Mouse (Mus musculus): ENCODE measurements around the gene Gpr12. TPM values are rescaled to one million over a fixed set of nuclear protein-coding genes. Genes with fewer than 3 reads are reported as not detected.

Gene Gpr12
- total and polyA plus RNA-seq, 3 experiments = not detected

- no peaks in the 10 kb centered on the region for H3K9me3 ChIP-seq (replicated peaks; ENCODE audit: insufficient read depth, low read length)
- H3K27me3 ChIP-seq (ENCODE audit: control insufficient read depth in 1 of 2, insufficient read depth in 2 of 2, low read length in 2 of 2) = no peaks in the 10 kb centered on the region
- H3K79me2 ChIP-seq (ENCODE audit: control insufficient read depth, insufficient read depth, low read length, poor library complexity) = no peaks in the 10 kb centered on the region
- no peak overlapping the region for H3K4me3 ChIP-seq (ENCODE audit: control insufficient read depth in 1 of 2, insufficient read depth in 1 of 2, low read depth in 2 of 2, low read length in 2 of 2)
- no peaks in the 10 kb centered on the region for H3K4me1 ChIP-seq (ENCODE audit: control insufficient read depth in 1 of 2, insufficient read depth in 2 of 2, low read length in 2 of 2)
- no peak overlapping the region for H3K9ac ChIP-seq (ENCODE audit: control insufficient read depth, low read depth, low read length, poor library complexity, severe bottlenecking)
- H3K36me3 ChIP-seq (ENCODE audit: control insufficient read depth in 1 of 2, insufficient read depth in 2 of 2, low read length in 2 of 2) = no peaks in the 10 kb centered on the region
- TF ChIP-seq CHD2 (IDR thresholded peaks at IDR 0.05; ENCODE audit: low read length) (no peak), POLR2AphosphoS5 (IDR thresholded peaks at IDR 0.05; ENCODE audit: borderline replicate concordance, low read depth, low read length) (no peak), RAD21 (IDR thresholded peaks at IDR 0.05; ENCODE audit: low read depth, low read length) (no peak), BHLHE40 (IDR thresholded peaks at IDR 0.05; ENCODE audit: borderline replicate concordance, low read depth, low read length) (no peak), MXI1 (IDR thresholded peaks at IDR 0.05; ENCODE audit: low read depth, low read length) (no peak), EP300 (IDR thresholded peaks at IDR 0.05; ENCODE audit: low read depth in 1 of 2, low read length in 2 of 2) (no peak), MYC (IDR thresholded peaks at IDR 0.05; ENCODE audit: low read depth, low read length) (no peak), MYB (IDR thresholded peaks at IDR 0.05; ENCODE audit: low read depth, low read length) (no peak), NRF1 (IDR thresholded peaks at IDR 0.05; ENCODE audit: insufficient read depth, low read depth, low read length, poor library complexity, severe bottlenecking) (no peak), ZC3H11A (IDR thresholded peaks at IDR 0.05; ENCODE audit: low read depth, low read length) (no peak), USF1 (IDR thresholded peaks at IDR 0.05; ENCODE audit: low read depth, low read length) (no peak)
- DNase-seq (ENCODE audit: low read depth, low spot score) = no peak
- H3K27ac ChIP-seq (ENCODE audit: control insufficient read depth, low read depth, low read length) = no peak overlapping the region
These were observed 45.9 kb upstream of the Gpr12 start for GRCm38 (mm10) chr5:146630961-146631360.

- Histone ChIP-seq H3K9me3 (replicated peaks; ENCODE audit: insufficient read depth, low read length) (no peaks in the 10 kb centered on the region), H3K9ac (ENCODE audit: control insufficient read depth, low read depth, low read length, poor library complexity, severe bottlenecking) (no peak overlapping the region), H3K27me3 (ENCODE audit: control insufficient read depth in 1 of 2, insufficient read depth in 2 of 2, low read length in 2 of 2) (no peaks in the 10 kb centered on the region), H3K27ac (ENCODE audit: control insufficient read depth, low read depth, low read length) (no peak overlapping the region), H3K4me3 (ENCODE audit: control insufficient read depth in 1 of 2, insufficient read depth in 1 of 2, low read depth in 2 of 2, low read length in 2 of 2) (no peak overlapping the region), H3K4me1 (ENCODE audit: control insufficient read depth in 1 of 2, insufficient read depth in 2 of 2, low read length in 2 of 2) (no peaks in the 10 kb centered on the region), H3K36me3 (ENCODE audit: control insufficient read depth in 1 of 2, insufficient read depth in 2 of 2, low read length in 2 of 2) (no peaks in the 10 kb centered on the region), H3K79me2 (ENCODE audit: control insufficient read depth, insufficient read depth, low read length, poor library complexity) (no peaks in the 10 kb centered on the region)
- TF ChIP-seq JUND (IDR thresholded peaks at IDR 0.05; ENCODE audit: low read depth, low read length) = no peak
- no peak for TF ChIP-seq MYB (IDR thresholded peaks at IDR 0.05; ENCODE audit: low read depth, low read length)
- no peak for TF ChIP-seq MYC (IDR thresholded peaks at IDR 0.05; ENCODE audit: low read depth, low read length)
- TF ChIP-seq CTCF (IDR thresholded peaks at IDR 0.05 in 2 of 3, conservative IDR thresholded peaks at IDR 0.05 in 1 of 3; ENCODE audit: control insufficient read depth in 1 of 3, insufficient read depth in 1 of 3, low read depth in 2 of 3, low read length in 3 of 3, poor library complexity in 1 of 3, severe bottlenecking in 1 of 3) = peak in 2 of 3 experiments; percentile 3 to 27; a peak in 2 of 6 replicates
- TF ChIP-seq NELFE (IDR thresholded peaks at IDR 0.05; ENCODE audit: low read depth, low read length) = no peak
- TF ChIP-seq MAFK (IDR thresholded peaks at IDR 0.05; ENCODE audit: borderline replicate concordance, low read depth, low read length) = no peak
- TF ChIP-seq GABPA (IDR thresholded peaks at IDR 0.05; ENCODE audit: low read depth, low read length) = no peak
- TF ChIP-seq KAT2A (conservative IDR thresholded peaks at IDR 0.05; ENCODE audit: low read depth, low read length) = no peak
- TF ChIP-seq USF2 (IDR thresholded peaks at IDR 0.05; ENCODE audit: borderline replicate concordance in 1 of 2, insufficient read depth in 1 of 2, low read depth in 1 of 2, low read length in 2 of 2) = no peak
- DNase-seq (ENCODE audit: low read depth, low spot score) = no peak
These were observed 44.6 kb upstream of the Gpr12 start for GRCm38 (mm10) chr5:146629636-146630035.
